Mouse (Mus musculus) liver, adult 2 months (tissue): ENCODE results near the gene Tbcb. TPM values are rescaled to one million over a fixed set of nuclear protein-coding genes. Genes with fewer than 3 reads are reported as not detected.
A peak's percentile ranks its signal among the peaks of the same experiment; 100 is the strongest.

ENCODE experiments used
- DNase-seq: peaks from one replicate; pipeline ENCODE4 v3.0.0-alpha.2; 2011; ENCODE audit warnings: low read depth, low spot score; ENCODE audit errors: extremely low read depth
- H3K27ac ChIP-seq: fragments of 200-500 bp; replicated peaks from 2 replicates; pipeline ENCODE4 v1.5.1; 2012; ENCODE audit warnings: low read depth, mild to moderate bottlenecking, control low read depth, inconsistent platforms, low read length; ENCODE audit not compliant: insufficient read depth
- H3K27me3 ChIP-seq: fragments of 200-500 bp; 2 replicates; pipeline ENCODE4 v1.6.1; 2012; ENCODE audit warnings: mild to moderate bottlenecking, moderate library complexity, low read length, inconsistent platforms; ENCODE audit not compliant: control insufficient read depth, insufficient read depth
- H3K36me3 ChIP-seq: fragments of 200-500 bp; 2 replicates; pipeline ENCODE4 v1.6.1; 2012; ENCODE audit warnings: low read length, inconsistent platforms; ENCODE audit not compliant: control insufficient read depth, insufficient read depth
- H3K4me1 ChIP-seq: fragments of 200-500 bp; 2 replicates; pipeline ENCODE4 v1.6.1; 2011; ENCODE audit warnings: low read length; ENCODE audit not compliant: control insufficient read depth, insufficient read depth
- H3K4me3 ChIP-seq: fragments of 200-500 bp; 2 replicates; pipeline ENCODE4 v1.5.1; 2011; ENCODE audit warnings: low read depth, mild to moderate bottlenecking, control low read depth, low read length, moderate library complexity; ENCODE audit not compliant: insufficient read depth
- H3K79me2 ChIP-seq: fragments of 200-500 bp; 2 replicates; pipeline ENCODE4 v1.6.1; 2012; ENCODE audit warnings: inconsistent platforms, mild to moderate bottlenecking, low read length, moderate library complexity; ENCODE audit not compliant: control insufficient read depth, insufficient read depth
- H3K9ac ChIP-seq: fragments of 200-500 bp; 2 replicates; pipeline ENCODE4 v1.6.1; 2012; ENCODE audit warnings: low read depth, mild to moderate bottlenecking, control low read depth, inconsistent platforms, low read length
- CTCF ChIP-seq: fragments of 200-500 bp; IDR thresholded peaks from 2 replicates; pipeline ENCODE4 v1.5.1; 2011; ENCODE audit warnings: low read depth, low read length, control low read depth
- POLR2A ChIP-seq: fragments of 200-500 bp; IDR thresholded peaks from 2 replicates; pipeline ENCODE4 v1.6.1; 2011; ENCODE audit warnings: low read length, control low read depth; ENCODE audit not compliant: insufficient read depth; ENCODE audit errors: extremely low read depth
- WGBS: fragments of 180-500 bp; shearing (Covaris S2); methylation state at CpG from one replicate; pipeline ENCODE4 v1.1.7; 2018; 5-methylcytosine and 5-hydroxymethylcytosine counted together
- polyA plus RNA-seq: library from polyadenylated mRNA; depleted of rRNA; stranded (reverse); fragments of >200 nt; gene quantifications from 2 replicates; pipeline ENCODE4 v1.2.3, GENCODE M21; 2012
- total RNA-seq: library from RNA; depleted of rRNA; stranded (reverse); fragments of >200 nt; gene quantifications from 2 replicates; pipeline ENCODE4 v1.2.3, GENCODE M21; 2014

Tbcb gene
- total and polyA plus RNA-seq, 2 experiments, result 22.1 to 32.3 TPM

DNA sequence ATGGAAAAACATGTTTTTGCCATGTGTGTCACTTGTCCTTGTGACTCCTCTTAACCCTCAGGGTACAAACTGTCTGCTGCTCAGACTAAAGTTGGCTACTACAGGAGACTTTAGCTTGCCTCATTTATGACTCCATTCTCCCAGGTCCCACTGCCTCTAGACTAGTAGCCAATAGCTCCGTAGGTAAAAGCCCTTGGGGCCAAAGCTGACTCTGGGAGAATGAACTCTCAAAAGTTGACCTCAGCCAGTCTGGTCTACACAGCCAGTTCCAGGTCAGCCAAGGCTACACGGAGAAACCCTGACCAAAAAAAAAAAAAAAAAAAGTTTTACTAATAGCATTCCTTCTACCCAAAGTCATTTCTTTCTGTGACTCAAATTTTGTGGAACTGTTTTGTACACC is 46.8 kb upstream of the Tbcb start:
- Histone ChIP-seq H3K79me2 (no peaks in the 10 kb centered on the region), H3K27ac (no peak overlapping the region), H3K9ac (no peak overlapping the region), H3K4me3 (no peak overlapping the region), H3K36me3 (no peaks in the 10 kb centered on the region), H3K27me3 (no peaks in the 10 kb centered on the region), H3K4me1 (no peaks in the 10 kb centered on the region)
- TF ChIP-seq CTCF, result no peak
- TF ChIP-seq POLR2A, result no peak
- DNase-seq, result peak; percentile 78
- 6% methylated on average over 2 of the region's 2 CpGs for WGBS

- no peaks in the 10 kb centered on the region for H3K27me3 ChIP-seq
- no peak overlapping the region for H3K9ac ChIP-seq
- H3K27ac ChIP-seq, result no peak overlapping the region
- no peaks in the 10 kb centered on the region for H3K79me2 ChIP-seq
- H3K4me1 ChIP-seq, result no peaks in the 10 kb centered on the region
- H3K4me3 ChIP-seq, result no peak overlapping the region
- TF ChIP-seq CTCF, result no peak
- TF ChIP-seq POLR2A, result no peak
- no peak for DNase-seq
- WGBS, result 80% methylated on average over 6 of the region's 6 CpGs
- H3K36me3 ChIP-seq, result peaks cover 2% of the 10 kb centered on the region; the same call in 1 of the 2 replicates
Measured at GRCm38 (mm10) chr7:30274383-30274782, 42.3 kb upstream of the Tbcb start.

- no peak overlapping the region for H3K4me3 ChIP-seq
- no peak overlapping the region for H3K9ac ChIP-seq
- H3K27me3 ChIP-seq, result no peaks in the 10 kb centered on the region
- H3K36me3 ChIP-seq, result peaks cover 2% of the 10 kb centered on the region; the same call in 1 of the 2 replicates
- no peak overlapping the region for H3K27ac ChIP-seq
- H3K79me2 ChIP-seq, result no peaks in the 10 kb centered on the region
- DNase-seq, result no peak
- 83% methylated on average over 4 of the region's 4 CpGs for WGBS
- H3K4me1 ChIP-seq, result no peaks in the 10 kb centered on the region
- no peak for TF ChIP-seq CTCF
- no peak for TF ChIP-seq POLR2A
Measured at GRCm38 (mm10) chr7:30269641-30270040, 37.6 kb upstream of the Tbcb start.

GRCm38 (mm10) chr7:30266780-30267179 is 34.7 kb upstream of the Tbcb start:
- TF ChIP-seq POLR2A (no peak), CTCF (no peak)
- no peak for DNase-seq
- Histone ChIP-seq H3K27me3 (no peaks in the 10 kb centered on the region), H3K79me2 (no peaks in the 10 kb centered on the region), H3K9ac (no peak overlapping the region), H3K4me3 (no peak overlapping the region), H3K4me1 (no peaks in the 10 kb centered on the region), H3K27ac (no peak overlapping the region), H3K36me3 (peaks cover 2% of the 10 kb centered on the region; the same call in 1 of the 2 replicates)
- WGBS, result 92% methylated on average over 3 of the region's 3 CpGs

- TF ChIP-seq CTCF (no peak), POLR2A (no peak)
- 94% methylated on average over 7 of the region's 7 CpGs for WGBS
- Histone ChIP-seq H3K4me1 (no peaks in the 10 kb centered on the region), H3K9ac (no peak overlapping the region), H3K36me3 (peaks cover 2% of the 10 kb centered on the region; the same call in 1 of the 2 replicates), H3K79me2 (no peaks in the 10 kb centered on the region), H3K4me3 (no peak overlapping the region), H3K27me3 (no peaks in the 10 kb centered on the region), H3K27ac (no peak overlapping the region)
- no peak for DNase-seq
Measured at GRCm38 (mm10) chr7:30265935-30266334, 33.9 kb upstream of the Tbcb start.

DNA sequence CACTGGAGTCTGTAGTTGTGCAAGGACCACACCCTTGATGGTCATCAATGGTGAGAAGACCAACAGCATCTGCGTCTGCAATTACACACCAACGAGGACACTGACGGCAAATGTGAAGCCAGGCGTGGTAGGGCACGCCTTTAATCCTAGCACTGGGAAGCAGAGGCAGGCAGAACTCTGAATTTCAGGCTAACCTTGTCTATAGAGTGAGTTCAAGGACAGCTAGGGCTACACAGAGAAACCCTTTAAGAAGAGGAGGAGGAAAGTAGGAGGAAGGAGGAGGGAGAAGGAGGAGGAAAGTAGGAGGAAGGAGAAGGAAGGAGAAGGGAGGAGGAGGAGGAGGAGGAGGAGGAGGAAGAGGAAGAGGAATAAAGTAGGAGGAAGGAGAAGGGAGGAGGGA is 33.5 kb upstream of the Tbcb start:
- TF ChIP-seq CTCF (no peak), POLR2A (no peak)
- peaks cover 2% of the 10 kb centered on the region; the same call in 1 of the 2 replicates for H3K36me3 ChIP-seq
- no peaks in the 10 kb centered on the region for H3K79me2 ChIP-seq
- WGBS, result 93% methylated on average over 5 of the region's 5 CpGs
- H3K4me3 ChIP-seq, result no peak overlapping the region
- no peak overlapping the region for H3K27ac ChIP-seq
- H3K9ac ChIP-seq, result no peak overlapping the region
- H3K27me3 ChIP-seq, result no peaks in the 10 kb centered on the region
- no peaks in the 10 kb centered on the region for H3K4me1 ChIP-seq
- no peak for DNase-seq
